Mouse (Mus musculus) erythroblast, embryonic 14.5 days (primary cell): Measurements from ENCODE around the gene Fbxl18. TPM values are rescaled to one million over a fixed set of nuclear protein-coding genes. Genes with fewer than 3 reads are reported as not detected.

ENCODE experiments used
- H3K27me3 ChIP-seq: 2 replicates; pipeline ENCODE4 v1.6.1; 2012; ENCODE audit warnings: inconsistent platforms; ENCODE audit not compliant: control insufficient read depth
- H3K36me3 ChIP-seq: 2 replicates; pipeline ENCODE4 v1.6.1; 2012; ENCODE audit warnings: mild to moderate bottlenecking, inconsistent platforms; ENCODE audit not compliant: control insufficient read depth
- H3K4me1 ChIP-seq: 2 replicates; pipeline ENCODE4 v1.6.1; 2012; ENCODE audit warnings: inconsistent platforms; ENCODE audit not compliant: control insufficient read depth
- H3K4me3 ChIP-seq: replicated peaks from 2 replicates; pipeline ENCODE3; 2012; ENCODE audit warnings: moderate library complexity, mild to moderate bottlenecking, inconsistent platforms
- H3K9me3 ChIP-seq: 2 replicates; pipeline ENCODE4 v1.6.1; 2012; ENCODE audit warnings: low read length, inconsistent platforms, mixed read lengths; ENCODE audit not compliant: control insufficient read depth
- GATA1 ChIP-seq: IDR thresholded peaks from 2 replicates; pipeline ENCODE4 v1.6.1; 2012; ENCODE audit warnings: low read length, inconsistent platforms, mixed read lengths
- TAL1 ChIP-seq: IDR thresholded peaks from 3 replicates; pipeline ENCODE4 v1.6.1; 2012; ENCODE audit warnings: low read length, inconsistent platforms, mixed read lengths
- polyA plus RNA-seq: library from polyadenylated mRNA; stranded (reverse); fragments of >175 nt; gene quantifications from 2 replicates; pipeline ENCODE4 v1.2.3, GENCODE M21; 2012

The Fbxl18 gene
- polyA plus RNA-seq, 1 experiment, result 0.34 TPM

- Histone ChIP-seq H3K4me1 (peaks cover 73% of the 10 kb centered on the region), H3K4me3 (peak overlapping the region; percentile 60), H3K9me3 (peaks cover 3% of the 10 kb centered on the region; the same call in 1 of the 2 replicates), H3K27me3 (no peaks in the 10 kb centered on the region), H3K36me3 (peaks cover 2% of the 10 kb centered on the region; the same call in 1 of the 2 replicates)
- TF ChIP-seq GATA1 (no peak), TAL1 (peak; percentile 54; the same call in 1 of the 3 replicates)
Measured at GRCm38 (mm10) chr5:142920311-142921073, 25.3 kb upstream of the Fbxl18 start.

- Histone ChIP-seq H3K9me3 (peaks cover 3% of the 10 kb centered on the region; the same call in 1 of the 2 replicates), H3K4me3 (no peak overlapping the region), H3K27me3 (no peaks in the 10 kb centered on the region), H3K4me1 (peaks cover 64% of the 10 kb centered on the region), H3K36me3 (peaks cover 2% of the 10 kb centered on the region; the same call in 1 of the 2 replicates)
- TF ChIP-seq GATA1 (no peak), TAL1 (no peak)
Measured at GRCm38 (mm10) chr5:142917402-142917801, 22.2 kb upstream of the Fbxl18 start.

GRCm38 (mm10) chr5:142916593-142916992, 21.4 kb upstream of the Fbxl18 start:
- H3K27me3 ChIP-seq, result no peaks in the 10 kb centered on the region
- no peak overlapping the region for H3K4me3 ChIP-seq
- peaks cover 2% of the 10 kb centered on the region; the same call in 1 of the 2 replicates for H3K36me3 ChIP-seq
- peaks cover 3% of the 10 kb centered on the region; the same call in 1 of the 2 replicates for H3K9me3 ChIP-seq
- TF ChIP-seq TAL1, result no peak
- TF ChIP-seq GATA1, result no peak
- H3K4me1 ChIP-seq, result peaks cover 63% of the 10 kb centered on the region

GRCm38 (mm10) chr5:142915231-142915630, 20.0 kb upstream of the Fbxl18 start:
- TF ChIP-seq GATA1, result no peak
- TF ChIP-seq TAL1, result no peak
- H3K36me3 ChIP-seq, result peaks cover 2% of the 10 kb centered on the region; the same call in 1 of the 2 replicates
- H3K4me1 ChIP-seq, result peaks cover 59% of the 10 kb centered on the region
- H3K4me3 ChIP-seq, result no peak overlapping the region
- H3K9me3 ChIP-seq, result peaks cover 3% of the 10 kb centered on the region; the same call in 1 of the 2 replicates
- H3K27me3 ChIP-seq, result no peaks in the 10 kb centered on the region

- H3K36me3 ChIP-seq, result peaks cover 2% of the 10 kb centered on the region; the same call in 1 of the 2 replicates
- peaks cover 69% of the 10 kb centered on the region for H3K4me1 ChIP-seq
- peaks cover 3% of the 10 kb centered on the region; the same call in 1 of the 2 replicates for H3K9me3 ChIP-seq
- TF ChIP-seq TAL1 (no peak), GATA1 (peak; percentile 69)
- no peak overlapping the region for H3K4me3 ChIP-seq
- no peaks in the 10 kb centered on the region for H3K27me3 ChIP-seq
Measured at GRCm38 (mm10) chr5:142912739-142913138, 17.5 kb upstream of the Fbxl18 start.

GRCm38 (mm10) chr5:142912320-142912719, 17.1 kb upstream of the Fbxl18 start:
- Histone ChIP-seq H3K9me3 (peaks cover 1% of the 10 kb centered on the region; the same call in 1 of the 2 replicates), H3K36me3 (peaks cover under 1% of the 10 kb centered on the region; the same call in 1 of the 2 replicates), H3K4me3 (no peak overlapping the region), H3K27me3 (no peaks in the 10 kb centered on the region), H3K4me1 (peaks cover 71% of the 10 kb centered on the region)
- TF ChIP-seq GATA1, result no peak
- no peak for TF ChIP-seq TAL1

- TF ChIP-seq TAL1, result no peak
- TF ChIP-seq GATA1, result no peak
- no peaks in the 10 kb centered on the region for H3K36me3 ChIP-seq
- no peaks in the 10 kb centered on the region for H3K9me3 ChIP-seq
- no peak overlapping the region for H3K4me3 ChIP-seq
- H3K4me1 ChIP-seq, result peaks cover 73% of the 10 kb centered on the region
- H3K27me3 ChIP-seq, result no peaks in the 10 kb centered on the region
Measured at GRCm38 (mm10) chr5:142911629-142912028, 16.4 kb upstream of the Fbxl18 start.

GRCm38 (mm10) chr5:142909576-142910278, 14.5 kb upstream of the Fbxl18 start:
- Histone ChIP-seq H3K27me3 (no peaks in the 10 kb centered on the region; the same call in 1 of the 2 replicates), H3K4me1 (peaks cover 71% of the 10 kb centered on the region), H3K4me3 (no peak overlapping the region), H3K9me3 (no peaks in the 10 kb centered on the region; the same call in 1 of the 2 replicates), H3K36me3 (peaks cover 10% of the 10 kb centered on the region)
- no peak for TF ChIP-seq TAL1
- no peak for TF ChIP-seq GATA1
